Mouse (Mus musculus) testis, adult 2 months (tissue): ENCODE data around the gene Rcan2.

Experiments
- CTCF ChIP-seq: fragments of 200-500 bp; IDR thresholded peaks from 2 replicates; pipeline ENCODE4 v1.5.1; 2012; ENCODE audit warnings: low read depth, mild to moderate bottlenecking, inconsistent platforms, low read length, moderate library complexity; ENCODE audit not compliant: control insufficient read depth, insufficient read depth, insufficient replicate concordance
- POLR2A ChIP-seq: fragments of 200-500 bp; IDR thresholded peaks from 2 replicates; pipeline ENCODE4 v1.6.1; 2012; ENCODE audit warnings: low read depth, mild to moderate bottlenecking, inconsistent platforms, low read length, moderate library complexity; ENCODE audit not compliant: control insufficient read depth

- TF ChIP-seq CTCF (no peak), POLR2A (no peak)
Measured at GRCm38 (mm10) chr17:43903807-43904771, 102.9 kb downstream of the Rcan2 start.
